In the genomic region with DNA sequence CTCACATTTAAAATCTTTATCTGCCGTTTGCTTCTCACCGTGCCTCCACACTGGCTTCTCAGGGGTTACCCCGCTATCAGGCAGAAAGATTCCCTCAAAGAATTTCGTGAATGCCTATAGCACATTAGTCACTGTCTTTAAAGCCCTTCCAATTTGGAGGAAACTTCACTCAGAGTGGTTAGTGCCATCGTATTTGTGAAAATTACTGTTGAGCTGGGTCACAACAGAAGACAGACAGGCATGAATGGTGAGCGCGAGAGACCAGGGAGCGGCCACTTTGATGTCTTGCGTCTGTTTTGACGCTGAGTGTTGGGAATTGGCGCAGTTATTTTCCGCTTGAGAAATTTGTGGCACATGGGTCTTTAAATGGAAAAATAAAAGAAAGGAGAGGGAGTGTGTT, we compare ENCODE assay signal across 10 mouse cellular contexts.
DNase-seq lines count a peak whose midpoint lies in the region; ATAC-seq lines count a peak whose summit lies in the region.
"Had no signal": no experiment of that assay in that cellular context is flagged by ENCODE, and none has a peak within 500 bp of the region (broad histone marks: within the 10 kb centered on the region; RNA-seq: fewer than 3 reads in every experiment).

No protein-coding gene starts in this region.

- no peak for DNase-seq in liver, embryonic 11.5 days (ENCODE audit: low spot score)
- no peak for DNase-seq in liver
- peak; percentile 35 for DNase-seq in limb, embryonic 11.5 days (ENCODE audit: low spot score)
- no peak for DNase-seq in spleen, postnatal 10 days (ENCODE audit: low spot score in 2 of 2)
- DNase-seq: kidney, adult 18-20 months; thymus, adult 18-20 months had no signal

- no peak for ATAC-seq in liver, embryonic 11.5 days (replicated peaks; ENCODE audit: low FRiP score)
- ATAC-seq in forebrain, embryonic 12.5 days (ENCODE audit: low FRiP score) = peak; percentile 49; the same call in 1 of the 2 replicates
- no peak for ATAC-seq in limb, embryonic 11.5 days (ENCODE audit: insufficient number of reproducible peaks, low FRiP score, low TSS enrichment, low read depth)
- peak; percentile 29 for ATAC-seq in neural tube, embryonic 15.5 days (ENCODE audit: low FRiP score)
- ATAC-seq in megakaryocyte progenitor cell, adult 5-6 weeks (replicated peaks; ENCODE audit: poor library complexity) = no peak
- ATAC-seq in erythroblast, adult 5-6 weeks (replicated peaks; ENCODE audit: low FRiP score, poor library complexity, severe bottlenecking) = no peak

- peaks cover 25% of the 10 kb centered on the region for H3K27me3 ChIP-seq in liver, embryonic 11.5 days (replicated peaks; ENCODE audit: control insufficient read depth, insufficient read depth, low read length)
- peaks cover 14% of the 10 kb centered on the region for H3K27me3 ChIP-seq in forebrain, embryonic 12.5 days
- H3K27me3 ChIP-seq in limb, embryonic 11.5 days (ENCODE audit: control insufficient read depth, insufficient read depth, low read length) = peaks cover 18% of the 10 kb centered on the region
- H3K27me3 ChIP-seq in neural tube, embryonic 15.5 days (replicated peaks) = no peaks in the 10 kb centered on the region

- H3K27ac ChIP-seq in liver, embryonic 11.5 days (ENCODE audit: low read depth, low read length) = no peak overlapping the region
- no peak overlapping the region for H3K27ac ChIP-seq in forebrain, embryonic 12.5 days
- no peak overlapping the region for H3K27ac ChIP-seq in limb, embryonic 11.5 days (replicated peaks; ENCODE audit: low read depth, low read length)
- H3K27ac ChIP-seq in neural tube, embryonic 15.5 days (replicated peaks) = no peak overlapping the region

- H3K9ac ChIP-seq in liver, embryonic 11.5 days (ENCODE audit: low read depth, low read length) = no peak overlapping the region
- no peak overlapping the region for H3K9ac ChIP-seq in forebrain, embryonic 12.5 days
- H3K9ac ChIP-seq in limb, embryonic 11.5 days (ENCODE audit: low read length) = no peak overlapping the region
- peak overlapping the region; percentile 30; the same call in 1 of the 2 replicates for H3K9ac ChIP-seq in neural tube, embryonic 15.5 days (replicated peaks)

- peaks cover 6% of the 10 kb centered on the region; the same call in 1 of the 2 replicates for H3K4me1 ChIP-seq in liver, embryonic 11.5 days (replicated peaks; ENCODE audit: control insufficient read depth, insufficient read depth, low read length)
- peaks cover 19% of the 10 kb centered on the region for H3K4me1 ChIP-seq in forebrain, embryonic 12.5 days
- H3K4me1 ChIP-seq in limb, embryonic 11.5 days (ENCODE audit: control insufficient read depth, insufficient read depth, low read length) = peaks cover 4% of the 10 kb centered on the region; the same call in 1 of the 2 replicates
- H3K4me1 ChIP-seq in neural tube, embryonic 15.5 days = peaks cover 18% of the 10 kb centered on the region

- peak overlapping the region; percentile 28; the same call in 1 of the 2 replicates for H3K4me2 ChIP-seq in liver, embryonic 11.5 days
- H3K4me2 ChIP-seq in forebrain, embryonic 12.5 days = peak overlapping the region; percentile 62
- peak overlapping the region; percentile 22; the same call in 1 of the 2 replicates for H3K4me2 ChIP-seq in limb, embryonic 11.5 days (ENCODE audit: low read depth, severe bottlenecking)
- peak overlapping the region; percentile 64 for H3K4me2 ChIP-seq in neural tube, embryonic 15.5 days

- no peak overlapping the region for H3K4me3 ChIP-seq in liver, embryonic 11.5 days (ENCODE audit: low read depth, low read length)
- peak overlapping the region; percentile 28 for H3K4me3 ChIP-seq in forebrain, embryonic 12.5 days (replicated peaks)
- no peak overlapping the region for H3K4me3 ChIP-seq in limb, embryonic 11.5 days (ENCODE audit: low read depth, low read length)
- H3K4me3 ChIP-seq in neural tube, embryonic 15.5 days (replicated peaks) = peak overlapping the region; percentile 35

- 6% methylated on average over 12 of the region's 12 CpGs for WGBS in liver, embryonic 11.5 days
- 1% methylated on average over 12 of the region's 12 CpGs for WGBS in forebrain, embryonic 12.5 days
- 2% methylated on average over 12 of the region's 12 CpGs for WGBS in limb, embryonic 11.5 days
- 2% methylated on average over 12 of the region's 12 CpGs for WGBS in neural tube, embryonic 15.5 days

- H3K36me3 ChIP-seq in liver, embryonic 11.5 days (ENCODE audit: control insufficient read depth, insufficient read depth, low read length) = no peaks in the 10 kb centered on the region
- no peaks in the 10 kb centered on the region for H3K36me3 ChIP-seq in forebrain, embryonic 12.5 days (replicated peaks)
- H3K36me3 ChIP-seq in limb, embryonic 11.5 days (ENCODE audit: control insufficient read depth, insufficient read depth, low read length) = no peaks in the 10 kb centered on the region
- H3K36me3 ChIP-seq in neural tube, embryonic 15.5 days = no peaks in the 10 kb centered on the region

- no peaks in the 10 kb centered on the region for H3K9me3 ChIP-seq in liver, embryonic 11.5 days (ENCODE audit: control insufficient read depth, low read length)
- no peaks in the 10 kb centered on the region for H3K9me3 ChIP-seq in forebrain, embryonic 12.5 days
- no peaks in the 10 kb centered on the region for H3K9me3 ChIP-seq in limb, embryonic 11.5 days (ENCODE audit: control insufficient read depth, low read length)
- H3K9me3 ChIP-seq in neural tube, embryonic 15.5 days (replicated peaks) = no peaks in the 10 kb centered on the region

Comparison
In these comparisons a context has a peak if more than half of its experiments do, and no peak if none do; other contexts are left out.
1. ATAC-seq: peak in forebrain, embryonic 12.5 days (single experiment) and neural tube, embryonic 15.5 days (single experiment); none in liver, embryonic 11.5 days (single experiment), limb, embryonic 11.5 days (single experiment), megakaryocyte progenitor cell, adult 5-6 weeks (single experiment) and erythroblast, adult 5-6 weeks (single experiment).
2. H3K4me3 ChIP-seq: peak in forebrain, embryonic 12.5 days (single experiment) and neural tube, embryonic 15.5 days (single experiment); none in liver, embryonic 11.5 days (single experiment) and limb, embryonic 11.5 days (single experiment).
3. Peak in every context shown above with its lines, with median percentiles within 50 percentile points of each other: H3K4me2 ChIP-seq.